In the genomic region with DNA sequence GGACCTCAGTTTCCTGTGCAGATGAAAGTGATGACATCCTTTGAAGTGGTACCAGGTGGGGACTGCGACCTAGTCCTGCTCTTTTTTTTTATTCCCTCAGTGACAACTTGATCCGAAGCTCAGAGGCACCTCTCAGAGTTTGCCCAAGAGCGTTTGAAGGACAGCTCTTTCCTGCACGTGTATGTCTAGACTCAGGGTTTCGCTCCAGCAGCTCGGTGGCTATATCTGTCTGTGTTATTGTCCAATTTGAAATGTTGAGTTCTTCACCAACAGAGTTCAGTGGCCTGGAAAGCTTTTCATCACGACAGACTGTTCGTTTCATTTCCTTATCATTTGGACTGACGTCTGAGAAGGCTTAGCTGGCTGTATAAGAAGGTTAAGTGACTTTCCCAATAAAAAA, we compare ENCODE assay signal across 16 mouse cellular contexts. TPM values are rescaled to one million over a fixed set of nuclear protein-coding genes. Genes with fewer than 3 reads are reported as not detected.
"Had no signal": no experiment of that assay in that cellular context is flagged by ENCODE, and none has a peak within 500 bp of the region (broad histone marks: within the 10 kb centered on the region; RNA-seq: fewer than 3 reads in every experiment).

No protein-coding gene starts in this region.

- H3K36me3 ChIP-seq: limb, embryonic 13.5 days; midbrain, embryonic 12.5 days had no signal

- ATAC-seq: midbrain, embryonic 16.5 days had no signal

- H3K4me3 ChIP-seq: limb, embryonic 13.5 days; midbrain, embryonic 12.5 days had no signal

- H3K9ac ChIP-seq: limb, embryonic 13.5 days; liver, embryonic 14.5 days; midbrain, embryonic 12.5 days had no signal

- H3K4me2 ChIP-seq: limb, embryonic 13.5 days; midbrain, embryonic 12.5 days had no signal

- DNase-seq: kidney, postnatal 14 days; left cerebral cortex, postnatal 4 days; lung, adult 18-20 months; right cerebral cortex, postnatal 14 days; thymus, postnatal 36 days had no signal

- H3K9me3 ChIP-seq: limb, embryonic 13.5 days; midbrain, embryonic 12.5 days had no signal

- H3K27ac ChIP-seq: limb, embryonic 13.5 days; liver, embryonic 14.5 days; midbrain, embryonic 12.5 days had no signal

- H3K27me3 ChIP-seq: limb, embryonic 13.5 days had no signal

- H3K4me1 ChIP-seq: limb, embryonic 13.5 days had no signal

RNA-seq across cellular contexts. Expression of gene Ctcfl, which starts 15.4 kb away (rescaled TPM):
- total RNA-seq: layer of hippocampus, adult 8-10 months; layer of hippocampus, postnatal 14 days; left cerebral cortex, adult 18-20 months; left cerebral cortex, postnatal 10 days; left cerebral cortex, postnatal 4 days; megakaryocyte-erythroid progenitor cell, adult 5-6 weeks had no signal
- polyA plus RNA-seq: large intestine, adult 2 months; midbrain, embryonic 12.5 days had no signal

RNA-seq across cellular contexts. Expression of gene Pck1, which starts 18.2 kb away (rescaled TPM):
- total RNA-seq: layer of hippocampus, postnatal 14 days; left cerebral cortex, adult 18-20 months; left cerebral cortex, postnatal 10 days; left cerebral cortex, postnatal 4 days; megakaryocyte-erythroid progenitor cell, adult 5-6 weeks had no signal
- polyA plus RNA-seq: limb, embryonic 13.5 days; lung, embryonic 16.5 days; midbrain, embryonic 12.5 days; midbrain, embryonic 16.5 days had no signal
